Mouse (Mus musculus) hindbrain, embryonic 10.5 days (tissue): ENCODE data around the gene 4833427G06Rik. TPM values are rescaled to one million over a fixed set of nuclear protein-coding genes. Genes with fewer than 3 reads are reported as not detected.

ENCODE experiments used
- DNase-seq: peaks from one replicate; pipeline ENCODE4 v3.0.0-alpha.2; 2017; ENCODE audit warnings: low spot score
- H3K27ac ChIP-seq: fragments of 300-500 bp; sonication (generic); 2 replicates; pipeline ENCODE4 v1.5.1; 2016; ENCODE audit warnings: mild to moderate bottlenecking, moderate library complexity
- H3K27me3 ChIP-seq: fragments of 300-500 bp; sonication (generic); 2 replicates; pipeline ENCODE4 v1.6.1; 2016; ENCODE audit warnings: mild to moderate bottlenecking; ENCODE audit not compliant: poor library complexity, insufficient read depth, severe bottlenecking
- H3K36me3 ChIP-seq: fragments of 300-500 bp; sonication (generic); 2 replicates; pipeline ENCODE4 v1.6.1; 2016; ENCODE audit warnings: mild to moderate bottlenecking, moderate library complexity
- H3K4me1 ChIP-seq: fragments of 300-500 bp; sonication (generic); replicated peaks from 2 replicates; pipeline ENCODE4 v1.6.1; 2016; ENCODE audit warnings: mild to moderate bottlenecking
- H3K4me3 ChIP-seq: fragments of 300-500 bp; sonication (generic); 2 replicates; pipeline ENCODE4 v1.5.1; 2016; ENCODE audit warnings: mild to moderate bottlenecking, moderate library complexity
- H3K9me3 ChIP-seq: fragments of 300-500 bp; sonication (generic); 2 replicates; pipeline ENCODE4 v1.6.1; 2016; ENCODE audit warnings: mild to moderate bottlenecking, moderate library complexity
- WGBS: fragments of 180-500 bp; shearing (Covaris S2); methylation state at CpG from one replicate; pipeline ENCODE4 v1.1.7; 2016; 5-methylcytosine and 5-hydroxymethylcytosine counted together
- microRNA counts: library from miRNA; unstranded; fragments of <30 nt; microRNA quantifications from one replicate; lab custom pipeline; 2017
- polyA plus RNA-seq: library from polyadenylated mRNA; unstranded; fragments of >200 nt; fragmentation: Nextera tagmentation; extraction: Ambion mirVana; gene quantifications from 2 replicates; pipeline ENCODE4 v1.2.1, GENCODE M21; 2016

The 4833427G06Rik gene
- polyA plus RNA-seq, 1 experiment from 2014 or later, result 2.1 TPM

DNA sequence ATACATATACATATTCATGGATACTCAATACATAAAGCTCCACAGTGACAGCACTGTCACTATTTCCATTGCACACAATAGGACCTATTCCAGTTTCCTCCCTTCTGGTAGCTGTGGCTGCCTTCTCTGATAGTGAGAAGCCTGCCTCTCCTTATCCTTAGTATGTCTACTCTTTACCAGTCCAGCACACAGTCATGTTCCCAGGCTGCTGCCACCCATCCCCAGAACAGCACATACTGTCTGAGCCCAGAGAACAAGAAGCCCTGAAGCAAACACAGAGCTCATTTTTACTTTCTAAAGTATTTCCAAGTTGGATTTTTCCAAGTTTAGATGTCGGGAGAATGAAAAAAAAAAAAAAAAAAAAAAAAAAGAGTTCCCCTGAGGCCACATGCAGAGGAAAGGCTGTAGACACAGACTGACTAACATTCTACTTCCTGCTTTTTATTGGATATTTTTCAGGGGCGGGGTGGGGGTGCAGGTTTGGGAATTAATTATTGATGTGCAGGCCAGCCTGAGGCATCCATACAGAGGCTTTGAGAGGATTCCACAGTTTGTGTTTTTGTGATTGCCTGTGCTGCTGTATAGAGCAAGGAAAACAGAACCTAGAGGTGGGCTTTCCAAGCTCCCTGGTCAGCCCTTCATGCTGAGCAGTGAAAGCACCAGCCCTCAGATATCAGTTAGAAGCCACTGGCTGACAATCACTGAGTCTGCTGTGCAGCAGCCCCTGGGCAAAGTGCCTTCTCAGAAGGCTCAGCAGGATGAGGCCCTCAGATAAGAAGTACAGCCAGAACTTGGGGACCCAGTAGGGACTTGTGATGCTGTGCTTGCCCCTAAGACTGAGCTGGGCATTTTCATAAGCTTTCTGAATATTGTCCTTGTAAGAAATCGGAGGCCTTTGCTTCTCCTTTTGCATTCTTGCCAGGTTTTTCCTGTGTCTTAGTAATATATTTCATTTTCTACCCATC is 45.2 kb downstream of the 4833427G06Rik start:
- no peak overlapping the region for H3K27ac ChIP-seq
- H3K4me1 ChIP-seq, result no peaks in the 10 kb centered on the region
- DNase-seq, result no peak
- no peaks in the 10 kb centered on the region for H3K36me3 ChIP-seq
- no peak overlapping the region for H3K4me3 ChIP-seq
- H3K27me3 ChIP-seq, result no peaks in the 10 kb centered on the region
- H3K9me3 ChIP-seq, result no peaks in the 10 kb centered on the region
- WGBS, result 74% methylated on average over 3 of the region's 3 CpGs

DNA sequence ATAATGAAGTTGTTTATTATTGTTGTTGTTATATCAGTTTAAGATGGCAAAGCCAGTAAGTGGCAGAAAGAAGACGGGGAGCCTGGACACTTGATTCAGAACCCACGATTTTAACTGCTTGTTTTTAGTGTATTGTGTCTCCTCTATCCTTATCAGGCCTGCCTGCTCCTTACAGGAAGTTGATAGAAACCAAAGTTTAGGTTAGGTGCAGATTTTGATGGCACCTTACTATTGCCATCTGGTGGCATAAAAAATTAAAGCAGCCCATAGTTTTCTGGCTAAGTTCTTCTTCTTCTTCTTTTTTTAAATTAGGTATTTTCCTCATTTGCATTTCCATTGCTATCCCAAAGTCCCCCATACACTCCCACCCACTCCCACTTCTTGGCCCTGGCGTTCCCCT is 49.7 kb downstream of the 4833427G06Rik start:
- no peaks in the 10 kb centered on the region for H3K36me3 ChIP-seq
- H3K4me3 ChIP-seq, result no peak overlapping the region
- WGBS, result 69% methylated on average over 3 of the region's 3 CpGs
- H3K27ac ChIP-seq, result no peak overlapping the region
- H3K27me3 ChIP-seq, result no peaks in the 10 kb centered on the region
- no peaks in the 10 kb centered on the region for H3K4me1 ChIP-seq
- no peak for DNase-seq
- H3K9me3 ChIP-seq, result no peaks in the 10 kb centered on the region

DNA sequence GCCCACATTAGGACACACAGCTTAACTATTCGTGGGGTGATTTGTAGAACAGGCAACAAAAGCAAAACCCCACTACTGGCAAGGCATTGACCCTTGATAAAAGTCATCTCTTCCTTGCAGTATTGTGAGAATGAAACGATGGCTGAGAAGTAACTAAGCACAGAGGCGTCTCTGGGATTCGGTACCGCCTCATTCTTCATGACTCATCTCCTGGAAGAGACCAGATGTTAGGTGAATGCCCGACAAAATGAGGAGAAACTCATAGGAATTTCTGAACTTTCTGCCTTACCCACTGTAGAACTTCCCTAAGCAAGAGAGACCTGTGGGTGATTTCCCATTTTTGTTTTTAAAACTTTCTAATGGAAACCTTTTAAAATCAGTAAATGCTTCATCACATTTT is 59.7 kb downstream of the 4833427G06Rik start:
- no peak overlapping the region for H3K4me3 ChIP-seq
- H3K27ac ChIP-seq, result no peak overlapping the region
- 86% methylated on average over 6 of the region's 6 CpGs for WGBS
- no peaks in the 10 kb centered on the region for H3K4me1 ChIP-seq
- H3K27me3 ChIP-seq, result no peaks in the 10 kb centered on the region
- DNase-seq, result no peak
- H3K36me3 ChIP-seq, result no peaks in the 10 kb centered on the region
- H3K9me3 ChIP-seq, result no peaks in the 10 kb centered on the region

DNA sequence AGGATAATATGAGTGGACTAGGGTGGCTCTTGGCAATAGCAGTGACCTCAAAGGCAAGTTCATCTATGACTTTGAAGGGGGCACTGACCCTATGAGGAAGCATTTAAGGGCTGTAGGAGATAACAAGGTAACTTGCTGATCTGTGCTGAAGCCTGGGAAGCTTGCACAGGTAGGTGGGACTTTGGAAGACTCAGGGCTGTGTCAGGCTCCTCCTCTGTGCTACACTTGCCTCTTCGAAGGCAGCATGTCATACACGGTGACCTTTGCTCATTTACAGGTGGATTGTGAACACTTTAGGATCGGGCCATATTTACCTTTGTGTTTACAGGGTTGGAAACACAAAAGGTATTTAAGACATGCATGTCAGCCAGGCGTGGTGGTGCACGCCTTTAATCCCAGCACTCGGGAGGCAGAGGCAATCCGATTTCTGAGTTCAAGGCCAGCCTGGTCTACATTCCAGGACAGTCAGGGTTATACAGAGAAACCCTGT is 60.3 kb downstream of the 4833427G06Rik start:
- WGBS, result 92% methylated on average over 7 of the region's 7 CpGs
- H3K4me3 ChIP-seq, result no peak overlapping the region
- H3K27me3 ChIP-seq, result no peaks in the 10 kb centered on the region
- H3K4me1 ChIP-seq, result no peaks in the 10 kb centered on the region
- H3K9me3 ChIP-seq, result no peaks in the 10 kb centered on the region
- no peaks in the 10 kb centered on the region for H3K36me3 ChIP-seq
- no peak overlapping the region for H3K27ac ChIP-seq
- no peak for DNase-seq

DNA sequence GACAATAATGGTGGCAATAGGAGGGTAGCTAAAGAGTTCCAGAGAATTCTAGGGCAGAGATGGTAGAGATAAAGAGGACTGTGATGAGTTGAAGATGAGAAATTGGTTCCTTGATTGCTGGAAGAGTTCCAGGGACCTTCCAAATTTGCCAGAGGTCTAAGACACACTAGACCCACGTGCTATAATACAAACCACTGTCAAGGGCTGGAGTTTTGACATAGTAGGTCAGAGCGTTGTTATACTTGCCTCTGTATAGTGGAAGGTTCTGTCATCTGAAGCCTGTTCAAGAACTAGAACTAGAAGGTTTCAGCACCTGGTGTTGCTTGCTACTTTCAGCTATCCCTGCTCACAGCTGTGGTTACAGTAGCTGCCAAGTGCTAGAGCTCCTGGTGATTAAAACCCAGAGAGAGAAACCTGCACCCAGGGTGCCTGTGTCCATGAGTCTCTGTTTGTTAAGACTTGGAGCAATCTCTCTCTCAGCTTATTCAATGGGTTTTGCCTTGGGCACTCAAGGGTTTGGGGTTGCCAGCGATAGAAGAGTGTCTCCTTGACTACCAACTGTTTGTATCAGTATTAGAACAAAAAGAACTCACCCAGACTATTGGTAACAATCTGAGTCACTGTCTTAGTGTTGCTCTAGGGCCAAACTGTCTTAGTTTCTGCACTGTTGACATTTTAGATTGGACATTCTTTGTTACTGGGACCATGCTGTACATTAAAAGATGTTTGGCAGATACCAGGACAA is 68.9 kb downstream of the 4833427G06Rik start:
- Histone ChIP-seq H3K27ac (no peak overlapping the region), H3K9me3 (no peaks in the 10 kb centered on the region), H3K27me3 (no peaks in the 10 kb centered on the region), H3K4me1 (no peaks in the 10 kb centered on the region), H3K4me3 (no peak overlapping the region), H3K36me3 (no peaks in the 10 kb centered on the region)
- WGBS, result 80% methylated on average over 3 of the region's 3 CpGs
- DNase-seq, result no peak

DNA sequence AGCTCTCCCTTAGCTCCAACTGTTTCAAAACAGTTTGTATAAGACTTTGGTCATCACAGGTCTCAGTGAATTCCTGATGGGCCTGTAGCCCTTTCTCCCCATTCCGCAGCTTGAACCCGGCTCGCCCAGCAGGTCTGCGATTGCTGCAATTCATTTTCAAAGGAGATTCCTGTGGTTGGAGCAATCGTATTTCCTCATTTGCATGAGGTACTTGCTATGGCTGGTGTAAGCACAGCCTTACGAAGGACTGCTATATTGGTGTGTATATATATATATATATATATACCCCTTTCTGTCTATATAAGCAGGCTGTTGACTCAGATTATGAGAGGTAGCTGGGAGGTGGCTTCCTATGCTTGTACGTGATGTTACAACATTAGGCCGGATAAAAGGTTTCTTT is 69.6 kb downstream of the 4833427G06Rik start:
- H3K4me3 ChIP-seq, result no peak overlapping the region
- no peaks in the 10 kb centered on the region for H3K4me1 ChIP-seq
- no peaks in the 10 kb centered on the region for H3K36me3 ChIP-seq
- H3K27me3 ChIP-seq, result no peaks in the 10 kb centered on the region
- H3K9me3 ChIP-seq, result no peaks in the 10 kb centered on the region
- H3K27ac ChIP-seq, result no peak overlapping the region
- 65% methylated on average over 8 of the region's 8 CpGs for WGBS
- DNase-seq, result no peak

DNA sequence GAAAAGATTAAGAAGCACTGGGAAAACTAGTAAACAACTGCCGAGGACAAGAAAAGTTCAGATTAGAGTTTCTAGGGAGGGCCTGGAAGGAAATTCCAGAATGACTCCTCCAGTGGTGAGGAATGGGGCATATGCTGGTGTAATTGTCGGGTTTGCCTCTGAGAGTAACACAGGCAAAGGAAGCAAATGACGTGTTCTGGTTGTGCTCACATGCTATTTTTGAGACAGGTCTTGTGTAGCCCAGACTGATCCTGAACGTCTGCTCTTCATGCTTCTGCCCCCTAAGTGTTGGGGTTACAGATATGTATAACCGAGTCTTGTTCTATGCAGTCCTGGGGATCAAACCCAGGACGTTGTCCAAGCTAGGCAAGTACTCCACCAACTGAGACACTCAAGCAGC is 70.3 kb downstream of the 4833427G06Rik start:
- H3K9me3 ChIP-seq, result no peaks in the 10 kb centered on the region
- DNase-seq, result no peak

More for the DNA sequence above, 70.3 kb downstream of the 4833427G06Rik start:
- no peaks in the 10 kb centered on the region for H3K4me1 ChIP-seq
- 80% methylated on average over 6 of the region's 6 CpGs for WGBS
- no peaks in the 10 kb centered on the region for H3K27me3 ChIP-seq
- H3K4me3 ChIP-seq, result no peak overlapping the region
- no peaks in the 10 kb centered on the region for H3K36me3 ChIP-seq
- H3K27ac ChIP-seq, result no peak overlapping the region

MicroRNAs encoded within 50 kb of the gene (microRNA counts, 519-probe panel; counts per million panel counts)
- 1,255 counts per million, percentile 77 among the panel's probes with 10 or more counts for microRNA mmu-miR-34b-3p (lab: Ali Mortazavi, UCI)
- microRNA mmu-miR-34b-5p (lab: Ali Mortazavi, UCI), result 1,255 counts per million, percentile 77 among the panel's probes with 10 or more counts
- 1,255 counts per million, percentile 77 among the panel's probes with 10 or more counts for microRNA mmu-miR-34c (lab: Ali Mortazavi, UCI)

Other genes with a start within 250 kb of the 4833427G06Rik start
- gene Sik2, start 93.0 kb downstream of the 4833427G06Rik start, polyA plus RNA-seq, result 14.2 and 14.7 TPM in 2 replicates
- gene Btg4, start 41.2 kb downstream of the 4833427G06Rik start, polyA plus RNA-seq, result not detected in 2 replicates
- 0.98 and 1.2 TPM in 2 replicates for gene Layn, start 25.0 kb downstream of the 4833427G06Rik start, polyA plus RNA-seq
- 0.03 TPM in 1 of 2 replicates, not detected in the other for gene Gm32742, start 63.4 kb upstream of the 4833427G06Rik start, polyA plus RNA-seq
- gene Pou2af1, start 111.6 kb upstream of the 4833427G06Rik start, polyA plus RNA-seq, result not detected in 2 replicates
- 1.6 and 1.9 TPM in 2 replicates for gene Colca2, start 176.5 kb upstream of the 4833427G06Rik start, polyA plus RNA-seq
- not detected in 2 replicates for gene 1810046K07Rik, start 226.8 kb upstream of the 4833427G06Rik start, polyA plus RNA-seq